Mouse (Mus musculus): Measurements from ENCODE around the gene Trpv5.

- no peak for TF ChIP-seq EP300 (optimal IDR thresholded peaks at IDR 0.05)
- no peak for TF ChIP-seq CTCF (IDR thresholded peaks at IDR 0.05; ENCODE audit: low read depth)
Measured at GRCm38 (mm10) chr6:41692200-41692599, 11.6 kb upstream of the Trpv5 start.
